Mouse (Mus musculus): ENCODE data around the gene Cdc123. TPM values are rescaled to one million over a fixed set of nuclear protein-coding genes. Genes with fewer than 3 reads are reported as not detected.
A peak's percentile ranks its signal among the peaks of the same experiment; 100 is the strongest.

Cdc123 gene
- 366 and 371 TPM in 2 replicates for polyA plus RNA-seq (2016; fragmentation: Nextera tagmentation; extraction: Ambion mirVana)

DNA sequence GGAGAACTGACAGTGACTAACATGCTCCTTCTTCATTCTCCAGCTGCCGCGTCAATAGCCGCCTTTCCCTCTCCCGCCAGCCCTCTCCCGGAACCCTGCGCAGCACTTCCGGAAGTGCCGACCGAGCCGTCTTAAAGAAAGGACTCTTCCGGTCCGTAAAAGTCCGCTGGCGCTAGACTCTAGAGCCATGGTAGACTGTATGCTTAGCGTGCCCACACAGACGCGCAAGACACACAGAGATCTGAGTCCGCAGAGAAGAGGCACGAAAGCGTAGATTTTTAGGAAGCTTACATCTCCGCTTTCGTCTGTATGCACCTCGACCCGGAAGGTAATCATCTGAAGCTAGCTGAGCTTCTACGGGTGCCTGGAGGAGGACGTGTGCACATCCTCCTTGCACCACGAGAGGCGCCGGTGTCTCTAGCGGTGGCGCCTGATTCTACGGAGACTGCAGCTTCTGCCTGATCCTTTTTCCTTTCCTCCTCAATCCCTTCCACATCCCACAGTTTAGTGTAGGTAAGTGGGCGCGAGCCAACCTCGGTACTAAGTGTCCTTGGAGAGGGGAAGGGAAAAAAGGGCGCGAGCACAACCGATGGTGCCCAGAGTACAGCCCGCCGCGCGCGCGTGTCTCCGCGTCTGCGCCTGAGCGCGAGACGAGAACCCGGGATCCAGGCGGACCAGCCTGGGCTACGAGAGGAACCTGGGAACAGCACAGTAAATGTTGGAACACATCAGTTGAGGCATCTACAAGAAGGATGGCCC lies at the start of gene Cdc123, which contains the start of gene Nudt5:
TSS of gene Cdc123 (minus strand) at position 292 of the 759 bp plus-strand sequence.
TSS of gene Nudt5 (plus strand) at position 147 of the 759 bp plus-strand sequence.
- H3K27me3 ChIP-seq = no peaks in the 10 kb centered on the region
- peak; percentile 95 for ATAC-seq (ENCODE audit: insufficient number of reproducible peaks, insufficient read depth, low FRiP score, low TSS enrichment, low read depth)
- H3K4me1 ChIP-seq (replicated peaks) = peaks cover 13% of the 10 kb centered on the region
- H3K36me3 ChIP-seq = peaks cover 37% of the 10 kb centered on the region
- peak within 1 kb of the TSS; percentile 61 for H3K4me2 ChIP-seq
- H3K27ac ChIP-seq = peak within 1 kb of the TSS; percentile 93
- H3K9me3 ChIP-seq = peaks cover 2% of the 10 kb centered on the region; the same call in 1 of the 2 replicates
- peak within 1 kb of the TSS; percentile 73 for H3K4me3 ChIP-seq (replicated peaks)
- WGBS = under 1% methylated on average over 53 of the region's 53 CpGs
- peak within 1 kb of the TSS; percentile 81 for H3K9ac ChIP-seq (replicated peaks)

DNA sequence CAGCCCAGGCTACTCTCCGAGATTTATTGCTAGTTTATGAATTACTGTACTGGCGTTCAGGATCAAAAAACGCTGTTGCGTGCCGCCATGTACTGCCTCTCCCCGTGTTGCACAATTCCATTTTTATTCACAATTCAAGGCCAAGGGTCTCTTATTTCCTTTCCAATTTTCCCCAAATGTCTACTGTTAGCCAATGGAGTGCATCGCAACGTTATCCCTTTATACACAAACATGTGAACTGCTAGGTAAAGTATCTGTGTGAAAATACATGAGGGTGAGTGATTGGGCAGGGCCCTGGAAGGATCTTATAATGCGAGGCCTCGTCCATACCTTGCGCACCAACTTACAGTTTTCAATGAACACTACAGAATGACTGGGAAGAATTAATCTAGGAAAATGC lies 49.3 kb upstream of the Cdc123 start:
- Histone ChIP-seq H3K27me3 (no peaks in the 10 kb centered on the region), H3K36me3 (peaks cover 43% of the 10 kb centered on the region), H3K9me3 (no peaks in the 10 kb centered on the region), H3K9ac (replicated peaks) (peak overlapping the region; percentile 93), H3K4me3 (replicated peaks) (peak overlapping the region; percentile 87), H3K27ac (no peak overlapping the region), H3K4me1 (replicated peaks) (peaks cover 5% of the 10 kb centered on the region), H3K4me2 (peak overlapping the region; percentile 63)
- ATAC-seq (ENCODE audit: insufficient number of reproducible peaks, insufficient read depth, low FRiP score, low TSS enrichment, low read depth) = no peak
- WGBS = 36% methylated on average over 11 of the region's 11 CpGs

DNA sequence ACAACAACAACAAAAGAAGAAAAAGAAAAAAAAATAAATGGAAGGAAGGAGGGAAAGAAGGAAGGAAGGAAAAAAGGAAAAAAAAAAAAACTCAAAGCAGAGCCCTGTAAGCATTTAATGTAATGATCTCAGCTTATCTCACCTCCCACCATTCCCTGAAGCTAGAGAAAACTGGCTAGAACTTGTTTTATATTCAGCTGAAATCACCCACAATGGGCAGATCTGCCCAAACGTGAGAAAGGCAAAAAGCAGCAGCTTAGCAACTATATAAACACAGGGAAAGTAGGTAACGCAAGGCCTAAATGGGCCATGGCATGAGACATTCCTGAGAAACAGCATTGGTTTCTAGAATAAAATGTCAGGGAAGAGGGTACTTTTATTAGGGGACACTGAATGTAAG lies 44.4 kb upstream of the Cdc123 start:
- Histone ChIP-seq H3K9me3 (no peaks in the 10 kb centered on the region), H3K9ac (replicated peaks) (no peak overlapping the region), H3K4me3 (replicated peaks) (no peak overlapping the region), H3K4me2 (no peak overlapping the region), H3K4me1 (replicated peaks) (peaks cover 4% of the 10 kb centered on the region), H3K36me3 (peaks cover 71% of the 10 kb centered on the region), H3K27me3 (no peaks in the 10 kb centered on the region), H3K27ac (no peak overlapping the region)
- ATAC-seq (ENCODE audit: insufficient number of reproducible peaks, insufficient read depth, low FRiP score, low TSS enrichment, low read depth) = no peak
- WGBS = 79% methylated on average over 2 of the region's 2 CpGs

DNA sequence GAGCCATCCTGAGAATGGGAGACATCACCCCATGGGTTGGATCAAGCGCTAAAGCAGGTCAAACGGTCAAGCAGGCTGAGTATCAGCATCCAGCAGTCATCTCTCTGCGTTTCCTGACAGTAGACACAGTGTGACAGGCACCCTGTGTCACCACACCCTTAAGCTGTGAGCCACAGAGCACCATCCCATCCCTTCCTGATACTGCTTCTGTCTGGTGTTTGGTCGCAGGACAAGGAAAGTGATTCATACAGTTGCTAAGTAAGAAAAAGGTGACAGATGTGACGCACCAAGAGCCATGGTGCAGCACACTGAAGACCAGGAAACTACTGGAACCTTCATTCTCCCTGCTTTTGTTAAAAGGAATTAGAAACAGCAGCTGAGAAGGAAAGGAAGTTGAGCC lies 43.9 kb upstream of the Cdc123 start:
- no peak for ATAC-seq (ENCODE audit: insufficient number of reproducible peaks, insufficient read depth, low FRiP score, low TSS enrichment, low read depth)
- no peak overlapping the region for H3K27ac ChIP-seq
- no peaks in the 10 kb centered on the region for H3K9me3 ChIP-seq
- no peak overlapping the region for H3K4me2 ChIP-seq
- no peak overlapping the region for H3K4me3 ChIP-seq (replicated peaks)
- no peaks in the 10 kb centered on the region; the same call in 1 of the 2 replicates for H3K4me1 ChIP-seq (replicated peaks)
- H3K27me3 ChIP-seq = no peaks in the 10 kb centered on the region
- H3K9ac ChIP-seq (replicated peaks) = no peak overlapping the region
- H3K36me3 ChIP-seq = peaks cover 74% of the 10 kb centered on the region
- 84% methylated on average over 5 of the region's 5 CpGs for WGBS

DNA sequence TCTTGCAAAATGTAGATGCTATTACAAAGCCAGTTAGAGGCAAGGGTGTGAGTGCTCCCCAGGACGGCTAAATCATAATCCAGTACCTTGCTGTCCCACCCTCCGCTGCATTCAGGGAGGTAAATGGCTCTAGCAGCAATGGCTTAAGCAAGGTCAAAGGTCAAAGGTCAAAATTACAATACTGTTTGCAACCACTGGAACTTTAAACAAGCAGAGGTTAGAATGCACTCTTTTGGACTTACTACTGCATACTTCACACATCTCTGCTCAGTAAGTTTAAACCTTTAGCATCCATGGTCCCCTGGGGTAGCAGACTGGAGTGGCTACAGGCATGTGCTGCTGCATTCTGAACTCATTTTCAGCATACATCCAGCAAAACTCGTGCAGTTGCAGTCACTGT lies 32.5 kb upstream of the Cdc123 start:
- H3K36me3 ChIP-seq = peaks cover 88% of the 10 kb centered on the region
- no peak overlapping the region for H3K9ac ChIP-seq (replicated peaks)

DNA sequence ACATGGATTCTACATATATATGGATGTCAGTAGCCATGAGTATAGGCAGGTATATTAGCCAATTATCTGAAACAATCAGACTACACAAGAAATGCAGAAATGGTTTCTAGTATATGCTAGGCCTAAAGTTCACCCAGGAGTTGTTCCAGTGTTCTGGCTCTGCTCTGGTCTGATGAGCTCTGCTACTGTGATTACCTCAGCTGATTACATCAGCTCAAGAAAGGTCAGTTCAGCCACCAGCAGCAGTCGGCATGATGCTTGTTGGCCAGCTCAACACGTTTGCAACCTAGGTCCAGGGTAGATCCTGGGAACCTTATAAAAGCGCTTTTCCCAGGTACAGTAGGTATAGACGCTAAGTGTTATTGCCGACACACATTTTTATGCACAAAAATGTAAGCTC lies 24.8 kb upstream of the Cdc123 start:
- H3K9me3 ChIP-seq = no peaks in the 10 kb centered on the region
- H3K9ac ChIP-seq (replicated peaks) = no peak overlapping the region
- H3K27ac ChIP-seq = no peak overlapping the region
- peaks cover 83% of the 10 kb centered on the region for H3K36me3 ChIP-seq
- ATAC-seq (ENCODE audit: insufficient number of reproducible peaks, insufficient read depth, low FRiP score, low TSS enrichment, low read depth) = no peak
- no peak overlapping the region for H3K4me2 ChIP-seq
- no peaks in the 10 kb centered on the region for H3K4me1 ChIP-seq (replicated peaks)
- 92% methylated on average over 5 of the region's 5 CpGs for WGBS
- H3K27me3 ChIP-seq = no peaks in the 10 kb centered on the region
- no peak overlapping the region for H3K4me3 ChIP-seq (replicated peaks)

More for the DNA sequence above, 32.5 kb upstream of the Cdc123 start:
- ATAC-seq (ENCODE audit: insufficient number of reproducible peaks, insufficient read depth, low FRiP score, low TSS enrichment, low read depth) = no peak
- H3K4me1 ChIP-seq (replicated peaks) = no peaks in the 10 kb centered on the region
- H3K9me3 ChIP-seq = no peaks in the 10 kb centered on the region
- H3K27me3 ChIP-seq = no peaks in the 10 kb centered on the region
- H3K4me2 ChIP-seq = no peak overlapping the region
- H3K4me3 ChIP-seq (replicated peaks) = no peak overlapping the region
- H3K27ac ChIP-seq = no peak overlapping the region
- 73% methylated on average over 3 of the region's 3 CpGs for WGBS

DNA sequence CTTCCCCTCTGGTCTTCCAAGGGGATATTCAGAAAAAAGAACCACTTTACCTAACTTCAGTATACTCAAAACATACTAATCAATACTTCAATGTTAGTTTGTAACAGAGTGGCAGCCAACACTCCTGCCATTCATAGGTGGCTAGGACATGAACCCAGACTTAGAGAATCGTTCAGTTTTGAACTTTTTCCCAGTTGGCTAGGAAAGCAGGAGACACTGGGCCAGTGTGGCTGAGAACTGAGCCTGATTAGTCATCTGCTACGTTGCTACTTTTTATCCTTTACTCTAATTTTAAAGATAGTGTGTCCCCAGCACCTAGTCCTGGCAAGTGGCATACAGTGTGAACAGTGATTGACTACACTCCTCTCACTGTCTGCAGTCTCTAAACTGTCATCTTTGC lies 22.7 kb upstream of the Cdc123 start:
- Histone ChIP-seq H3K9me3 (no peaks in the 10 kb centered on the region), H3K36me3 (peaks cover 83% of the 10 kb centered on the region), H3K27me3 (no peaks in the 10 kb centered on the region), H3K27ac (no peak overlapping the region), H3K4me1 (replicated peaks) (no peaks in the 10 kb centered on the region), H3K9ac (replicated peaks) (no peak overlapping the region), H3K4me2 (no peak overlapping the region), H3K4me3 (replicated peaks) (no peak overlapping the region)
- no peak for ATAC-seq (ENCODE audit: insufficient number of reproducible peaks, insufficient read depth, low FRiP score, low TSS enrichment, low read depth)
- WGBS = 81% methylated on average over 2 of the region's 2 CpGs

DNA sequence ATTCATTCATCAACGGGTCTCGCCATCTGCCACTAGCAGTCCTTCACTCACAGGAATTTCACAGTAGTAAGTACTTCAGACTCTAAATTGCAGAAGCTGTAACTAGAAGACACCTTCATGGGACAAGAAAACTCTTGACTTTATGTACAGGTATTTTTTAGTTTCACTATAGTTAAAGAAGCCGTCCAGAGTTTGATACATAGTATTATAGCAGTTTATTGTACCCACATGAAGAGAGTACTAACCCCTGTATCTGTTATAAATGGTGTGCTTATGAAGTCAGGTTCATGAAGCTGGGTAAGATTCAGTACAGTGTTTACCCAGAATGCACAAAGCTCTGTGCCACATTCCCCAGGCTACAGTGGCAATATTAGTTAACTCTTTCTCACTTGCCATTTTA lies 17.9 kb upstream of the Cdc123 start, which contains the start of gene Gm13199:
TSS of gene Gm13199 (minus strand) at position 101 of the 400 bp plus-strand sequence.
- H3K4me2 ChIP-seq = no peak within 1 kb of the TSS

DNA sequence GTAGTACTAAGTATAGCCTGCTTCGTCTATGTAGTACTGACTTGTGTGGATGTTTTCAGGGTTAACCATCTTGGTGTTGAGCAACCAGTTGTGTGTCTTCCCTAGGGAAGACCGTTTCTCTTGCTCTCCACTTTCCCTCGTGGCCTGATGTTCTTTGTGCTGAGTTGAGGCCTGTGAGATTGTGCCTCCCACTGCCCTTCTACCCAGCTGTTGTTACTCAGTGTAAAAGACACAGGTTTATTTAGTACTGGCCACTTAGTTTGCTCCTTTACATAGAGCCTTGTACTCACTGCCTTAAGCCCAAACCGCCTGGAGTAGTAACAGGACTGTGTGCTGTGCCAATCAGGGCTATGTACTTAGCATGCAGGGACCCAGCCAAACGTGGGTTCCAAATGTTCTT lies 6.9 kb upstream of the Cdc123 start:
- Histone ChIP-seq H3K4me3 (replicated peaks) (no peak overlapping the region), H3K9me3 (no peaks in the 10 kb centered on the region), H3K9ac (replicated peaks) (no peak overlapping the region), H3K36me3 (peaks cover 36% of the 10 kb centered on the region), H3K27ac (no peak overlapping the region), H3K4me2 (no peak overlapping the region), H3K27me3 (no peaks in the 10 kb centered on the region), H3K4me1 (replicated peaks) (0 out of 2 replicates have a peak, but pooled peaks cover under 1% of the 10 kb centered on the region)
- 82% methylated on average over 5 of the region's 5 CpGs for WGBS
- ATAC-seq (ENCODE audit: insufficient number of reproducible peaks, insufficient read depth, low FRiP score, low TSS enrichment, low read depth) = no peak

More for the DNA sequence above, 17.9 kb upstream of the Cdc123 start, which contains the start of gene Gm13199:
- H3K4me3 ChIP-seq (replicated peaks) = no peak within 1 kb of the TSS
- H3K36me3 ChIP-seq = peaks cover 85% of the 10 kb centered on the region
- ATAC-seq (ENCODE audit: insufficient number of reproducible peaks, insufficient read depth, low FRiP score, low TSS enrichment, low read depth) = no peak
- no peak within 1 kb of the TSS for H3K9ac ChIP-seq (replicated peaks)
- no peak within 1 kb of the TSS for H3K27ac ChIP-seq
- H3K27me3 ChIP-seq = no peaks in the 10 kb centered on the region
- 98% methylated on average over 3 of the region's 3 CpGs for WGBS
- H3K9me3 ChIP-seq = no peaks in the 10 kb centered on the region
- H3K4me1 ChIP-seq (replicated peaks) = no peaks in the 10 kb centered on the region

DNA sequence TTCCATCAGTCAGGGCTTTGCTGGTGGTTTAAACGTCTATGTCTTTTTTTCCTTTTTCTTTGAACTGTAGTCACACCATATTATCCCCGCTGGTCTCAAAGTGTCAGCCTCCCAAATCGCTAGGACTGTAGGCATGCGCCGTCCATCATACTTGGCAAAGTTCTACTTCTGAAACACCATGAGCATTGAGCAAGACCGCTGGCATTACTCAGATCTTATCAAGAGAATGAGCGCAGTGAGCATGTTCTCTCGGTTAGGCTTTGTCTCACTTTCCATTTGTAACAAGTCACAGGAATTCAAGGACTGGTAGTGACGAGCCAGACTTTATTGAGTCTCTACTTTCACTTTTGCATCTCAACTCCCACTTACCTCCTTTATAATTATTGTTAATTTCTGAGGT lies 6.2 kb upstream of the Cdc123 start:
- ATAC-seq (ENCODE audit: insufficient number of reproducible peaks, insufficient read depth, low FRiP score, low TSS enrichment, low read depth) = no peak
- no peak overlapping the region for H3K4me2 ChIP-seq
- H3K9me3 ChIP-seq = no peaks in the 10 kb centered on the region
- H3K27ac ChIP-seq = no peak overlapping the region
- 93% methylated on average over 9 of the region's 9 CpGs for WGBS
- no peak overlapping the region for H3K9ac ChIP-seq (replicated peaks)
- no peak overlapping the region for H3K4me3 ChIP-seq (replicated peaks)
- peaks cover 31% of the 10 kb centered on the region for H3K36me3 ChIP-seq
- H3K4me1 ChIP-seq (replicated peaks) = peaks cover 8% of the 10 kb centered on the region
- no peaks in the 10 kb centered on the region for H3K27me3 ChIP-seq

DNA sequence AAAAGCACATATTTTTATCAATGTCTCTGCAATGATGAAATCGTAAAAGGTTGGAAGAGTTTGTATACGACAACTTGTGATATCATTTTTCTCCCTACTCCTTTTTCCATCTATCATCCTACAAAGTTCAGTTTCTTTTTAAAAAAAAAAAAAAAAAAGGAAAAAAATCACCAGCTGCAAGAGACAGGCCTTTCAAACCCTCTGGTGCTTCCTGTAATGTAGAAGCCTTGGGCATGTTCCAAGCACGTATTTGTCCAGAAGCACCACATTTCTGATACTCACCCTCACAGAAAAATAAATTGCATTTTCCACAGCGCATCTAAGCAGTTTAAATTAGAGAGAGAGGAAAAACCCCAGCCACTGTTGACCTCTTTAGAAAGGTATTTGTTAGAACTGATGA lies 862 bp upstream of the Cdc123 start:
- Histone ChIP-seq H3K4me2 (peak overlapping the region; percentile 53), H3K27ac (no peak overlapping the region), H3K9me3 (no peaks in the 10 kb centered on the region), H3K4me1 (replicated peaks) (peaks cover 13% of the 10 kb centered on the region), H3K27me3 (no peaks in the 10 kb centered on the region), H3K9ac (replicated peaks) (peak overlapping the region; percentile 81), H3K4me3 (replicated peaks) (peak overlapping the region; percentile 73), H3K36me3 (peaks cover 36% of the 10 kb centered on the region)
- ATAC-seq (ENCODE audit: insufficient number of reproducible peaks, insufficient read depth, low FRiP score, low TSS enrichment, low read depth) = no peak
- WGBS = 38% methylated on average over 4 of the region's 4 CpGs

Measured in limb, embryonic 12.5 days (tissue).